Mouse (Mus musculus): ENCODE measurements around the gene Llgl2. TPM values are rescaled to one million over a fixed set of nuclear protein-coding genes. Genes with fewer than 3 reads are reported as not detected.

Llgl2 gene
- polyA plus RNA-seq, 1 experiment: 2.5 TPM

DNA sequence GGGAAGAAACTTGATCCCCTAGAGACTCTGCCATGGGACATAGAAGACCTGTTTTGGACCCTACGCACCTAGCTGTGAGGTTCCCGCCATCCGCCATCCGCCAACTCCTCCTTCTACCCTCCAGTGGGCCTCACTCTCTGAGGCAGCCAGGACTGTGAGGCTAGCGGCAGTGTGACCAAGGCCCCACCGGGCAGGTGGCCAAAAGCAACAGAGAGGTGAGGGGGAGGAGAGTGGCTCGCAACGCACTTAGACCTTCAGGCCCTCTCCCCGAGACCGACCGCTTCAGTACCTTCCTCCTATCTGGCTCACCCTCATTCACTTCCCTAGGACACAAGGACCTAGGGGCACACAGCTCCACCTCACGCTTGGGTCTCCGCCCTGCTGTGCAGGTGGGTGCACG is 13.5 kb upstream of the Llgl2 start:
- TF ChIP-seq CTCF (IDR thresholded peaks at IDR 0.05; ENCODE audit: borderline replicate concordance, extremely low read depth, insufficient read depth, insufficient read length) (no peak), POLR2A (IDR thresholded peaks at IDR 0.05; ENCODE audit: borderline replicate concordance, extremely low read depth, insufficient read depth, insufficient read length, poor library complexity, severe bottlenecking) (no peak)
- DNase-seq (ENCODE audit: low read depth): peak; percentile 68

DNA sequence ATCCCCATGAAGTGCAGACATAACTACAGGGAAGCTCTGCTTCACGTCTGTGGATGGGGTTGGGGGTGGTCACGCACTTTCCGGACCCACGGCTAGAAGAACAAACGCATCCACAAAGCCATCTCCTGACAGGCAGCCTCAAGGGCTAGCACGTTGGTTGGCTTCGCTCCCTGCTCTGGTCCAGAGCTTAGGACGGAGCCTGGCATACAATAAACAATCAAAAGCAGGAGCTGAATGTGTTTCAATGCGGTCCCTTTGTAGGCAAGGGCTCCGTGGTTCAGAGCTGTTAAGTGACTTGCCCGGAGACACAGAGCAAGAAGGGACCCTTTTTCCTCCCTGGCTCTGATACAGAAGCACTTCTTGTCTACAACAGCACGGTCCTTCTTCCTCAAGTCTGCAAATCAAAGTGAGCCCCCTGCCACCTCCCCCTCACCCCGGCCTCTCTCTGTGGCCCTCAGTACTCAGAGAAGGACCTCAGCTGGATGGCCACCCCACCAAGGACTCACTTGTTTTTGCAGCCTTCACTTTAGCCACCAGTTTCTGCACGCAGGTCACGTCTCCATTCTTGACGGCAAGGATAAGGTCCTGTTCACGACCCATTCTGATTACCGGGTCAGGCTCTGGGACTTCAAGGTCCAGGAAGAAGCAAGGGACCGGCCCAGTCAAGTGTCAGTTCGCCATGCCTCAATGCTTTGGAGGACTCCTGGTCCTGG is 12.3 kb upstream of the Llgl2 start:
- TF ChIP-seq POLR2A (IDR thresholded peaks at IDR 0.05; ENCODE audit: borderline replicate concordance, extremely low read depth, insufficient read depth, insufficient read length, poor library complexity, severe bottlenecking): no peak
- no peak for TF ChIP-seq CTCF (IDR thresholded peaks at IDR 0.05; ENCODE audit: borderline replicate concordance, extremely low read depth, insufficient read depth, insufficient read length)
- no peak for DNase-seq (ENCODE audit: low read depth)

GRCm38 (mm10) chr11:115812095-115812494 is 11.8 kb upstream of the Llgl2 start:
- no peak for DNase-seq (ENCODE audit: low read depth)
- TF ChIP-seq POLR2A (IDR thresholded peaks at IDR 0.05; ENCODE audit: borderline replicate concordance, extremely low read depth, insufficient read depth, insufficient read length, poor library complexity, severe bottlenecking): no peak
- TF ChIP-seq CTCF (IDR thresholded peaks at IDR 0.05; ENCODE audit: borderline replicate concordance, extremely low read depth, insufficient read depth, insufficient read length): no peak

DNA sequence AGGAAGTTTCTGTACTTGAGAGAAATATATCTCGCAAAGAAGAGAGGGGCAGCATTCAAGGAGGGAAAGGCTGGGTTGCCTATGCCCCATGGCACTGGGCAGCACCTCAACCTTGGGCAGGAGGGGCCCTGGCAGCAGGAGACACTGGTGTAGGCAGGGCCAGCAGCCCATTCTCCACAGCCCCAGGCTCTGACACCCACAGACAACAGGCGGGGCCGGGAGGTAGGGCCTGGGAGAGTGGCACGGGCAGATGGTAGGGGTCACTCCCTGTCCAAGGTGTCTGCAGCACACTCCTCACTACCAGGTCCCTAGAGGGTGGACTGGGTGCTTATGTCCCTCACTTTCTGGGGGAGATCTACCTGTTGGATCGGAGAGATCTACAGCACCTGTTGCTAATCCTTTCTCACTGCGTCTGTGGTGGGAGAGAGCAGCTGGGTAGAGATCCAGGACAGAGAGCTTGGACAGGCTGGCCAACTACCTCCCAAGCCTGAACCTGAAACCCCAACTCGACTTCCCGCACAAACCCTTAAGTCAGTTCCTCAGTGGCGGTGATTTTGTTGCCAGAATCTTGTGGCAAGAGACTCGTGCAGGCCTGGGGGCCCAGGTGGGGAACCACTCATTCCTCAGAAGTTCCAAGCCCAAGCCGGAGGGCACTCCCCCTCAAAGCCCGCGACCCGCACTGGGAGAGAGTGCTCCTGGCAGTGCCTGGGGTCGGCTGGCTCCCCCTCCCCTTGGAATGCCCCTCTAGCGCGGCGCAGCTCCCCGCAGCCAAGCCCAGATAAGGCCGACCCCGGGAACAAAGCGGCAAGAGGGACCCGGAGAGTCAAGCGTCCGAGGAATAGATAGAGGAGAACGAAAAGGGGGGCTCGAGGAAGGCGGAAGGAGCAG is 11.1 kb upstream of the Llgl2 start:
- DNase-seq (ENCODE audit: low read depth): no peak

DNA sequence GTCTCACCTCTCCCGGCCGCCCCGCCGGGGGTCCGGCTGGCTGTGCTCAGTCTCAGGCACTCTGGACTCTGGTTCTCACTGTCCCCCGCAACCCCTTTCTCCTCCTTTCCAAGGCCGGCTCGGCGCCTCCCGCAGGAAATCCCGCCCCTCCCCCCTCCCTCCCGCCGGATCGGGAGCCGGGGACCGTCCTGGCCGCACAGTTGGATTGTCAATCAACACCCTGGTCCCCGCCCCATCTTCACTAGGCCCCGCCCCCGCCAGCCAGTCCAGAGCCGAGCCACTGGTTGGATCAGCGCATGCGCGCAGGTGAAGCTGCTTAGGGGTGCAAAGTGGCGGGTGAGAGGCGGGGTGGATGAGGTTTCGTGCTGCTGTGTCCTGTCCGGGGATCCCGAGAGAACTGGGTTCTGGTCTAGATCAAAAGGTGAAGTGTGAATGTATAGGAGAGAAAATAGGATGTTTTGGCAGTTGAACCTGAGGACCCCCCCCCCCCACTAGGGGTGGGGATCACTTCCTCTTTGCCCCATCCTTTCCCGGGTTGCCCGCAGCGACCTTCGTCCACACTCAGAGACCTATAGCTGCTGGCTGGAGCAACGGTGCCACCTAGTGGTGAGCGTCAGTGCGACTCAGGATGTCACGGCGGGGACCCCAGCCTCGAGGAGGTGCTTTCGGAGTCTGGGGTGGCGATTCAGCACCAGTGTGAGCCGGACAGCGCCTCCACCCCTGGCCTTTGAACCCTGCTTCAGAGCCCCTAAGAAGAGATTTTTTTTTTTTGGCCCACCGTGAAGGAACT is 10.1 kb upstream of the Llgl2 start, which contains the start of gene Caskin2:
TSS of gene Caskin2 (minus strand) at position 133 of the 790 bp plus-strand sequence.
- peak; percentile 98 for DNase-seq (ENCODE audit: low read depth)
- peak; percentile 95 for TF ChIP-seq CTCF (IDR thresholded peaks at IDR 0.05; ENCODE audit: borderline replicate concordance, extremely low read depth, insufficient read depth, insufficient read length)
- TF ChIP-seq POLR2A (IDR thresholded peaks at IDR 0.05; ENCODE audit: borderline replicate concordance, extremely low read depth, insufficient read depth, insufficient read length, poor library complexity, severe bottlenecking): no peak; the same call in 1 of the 2 replicates

More for the DNA sequence above, 11.1 kb upstream of the Llgl2 start:
- TF ChIP-seq POLR2A (IDR thresholded peaks at IDR 0.05; ENCODE audit: borderline replicate concordance, extremely low read depth, insufficient read depth, insufficient read length, poor library complexity, severe bottlenecking) (no peak), CTCF (IDR thresholded peaks at IDR 0.05; ENCODE audit: borderline replicate concordance, extremely low read depth, insufficient read depth, insufficient read length) (no peak)

- TF ChIP-seq CTCF (IDR thresholded peaks at IDR 0.05; ENCODE audit: borderline replicate concordance, extremely low read depth, insufficient read depth, insufficient read length) (no peak), POLR2A (IDR thresholded peaks at IDR 0.05; ENCODE audit: borderline replicate concordance, extremely low read depth, insufficient read depth, insufficient read length, poor library complexity, severe bottlenecking) (peak; percentile 86)
- DNase-seq (ENCODE audit: low read depth): peak; percentile 86
Observed at GRCm38 (mm10) chr11:115814605-115815450, 9.0 kb upstream of the Llgl2 start, which contains the start of gene Tsen54. Gene Tsen54 (plus strand): TSS chr11:115814724.

- no peak for DNase-seq (ENCODE audit: low read depth)
- TF ChIP-seq POLR2A (IDR thresholded peaks at IDR 0.05; ENCODE audit: borderline replicate concordance, extremely low read depth, insufficient read depth, insufficient read length, poor library complexity, severe bottlenecking): no peak
- no peak for TF ChIP-seq CTCF (IDR thresholded peaks at IDR 0.05; ENCODE audit: borderline replicate concordance, extremely low read depth, insufficient read depth, insufficient read length)
Observed at GRCm38 (mm10) chr11:115817331-115817730, 6.5 kb upstream of the Llgl2 start.

DNA sequence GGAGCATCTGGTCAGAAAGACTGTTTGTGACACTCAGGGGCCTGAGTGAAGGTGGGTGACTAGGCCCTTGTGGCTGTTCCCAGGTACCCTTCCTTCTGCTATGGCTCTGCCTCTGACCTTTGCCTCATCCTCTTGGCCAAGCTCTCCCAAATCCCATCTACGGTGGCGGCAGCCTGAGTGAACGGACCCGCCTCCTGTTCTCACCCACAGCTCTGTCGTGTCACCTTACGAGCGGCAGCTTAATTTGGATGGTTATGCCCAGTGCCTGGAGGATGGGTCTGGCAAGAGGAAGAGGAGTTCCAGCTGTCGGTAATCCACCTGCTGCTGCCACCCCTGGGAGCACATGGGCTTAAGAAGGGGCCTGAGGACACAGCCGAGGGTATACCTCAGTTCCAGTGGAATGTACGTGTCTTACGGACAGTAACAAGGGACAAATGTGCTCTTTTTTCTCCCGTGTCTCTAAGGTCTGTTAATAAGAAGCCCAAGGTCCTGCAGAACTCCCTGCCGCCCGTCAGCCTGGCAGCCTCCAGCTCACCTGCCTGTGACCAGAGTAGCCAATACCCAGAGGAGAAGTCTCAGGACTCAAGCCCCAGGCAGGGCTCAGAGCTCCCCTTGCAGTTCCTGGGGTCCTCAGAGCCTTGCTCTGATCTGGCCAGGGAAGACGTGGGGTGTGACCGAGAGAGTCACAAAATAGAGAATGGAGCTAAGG is 3.8 kb upstream of the Llgl2 start:
- TF ChIP-seq POLR2A (IDR thresholded peaks at IDR 0.05; ENCODE audit: borderline replicate concordance, extremely low read depth, insufficient read depth, insufficient read length, poor library complexity, severe bottlenecking) (no peak), CTCF (IDR thresholded peaks at IDR 0.05; ENCODE audit: borderline replicate concordance, extremely low read depth, insufficient read depth, insufficient read length) (no peak)

DNA sequence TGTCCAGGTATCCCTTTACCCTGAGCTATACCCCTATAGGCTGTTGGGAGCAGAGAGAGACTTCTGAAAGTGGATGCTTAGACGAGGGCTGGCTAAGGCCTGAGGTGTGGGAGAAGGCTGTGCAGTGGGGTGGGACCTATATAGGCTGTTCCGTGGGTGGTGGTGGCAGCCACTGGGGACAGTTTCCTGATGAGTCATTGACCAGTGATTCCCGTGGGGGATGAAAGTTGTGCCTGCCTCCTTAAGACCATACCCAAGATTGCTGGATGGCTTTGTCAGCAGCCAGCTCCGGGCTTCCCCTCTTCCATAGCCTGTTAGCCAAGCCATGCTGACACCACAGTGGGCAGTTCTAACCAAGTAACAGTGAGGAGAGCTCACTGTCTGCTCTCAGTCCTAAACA is 2.8 kb upstream of the Llgl2 start:
- DNase-seq (ENCODE audit: low read depth): no peak

More for the DNA sequence above, 3.8 kb upstream of the Llgl2 start:
- DNase-seq (ENCODE audit: low read depth): no peak

More for the DNA sequence above, 2.8 kb upstream of the Llgl2 start:
- no peak for TF ChIP-seq POLR2A (IDR thresholded peaks at IDR 0.05; ENCODE audit: borderline replicate concordance, extremely low read depth, insufficient read depth, insufficient read length, poor library complexity, severe bottlenecking)
- TF ChIP-seq CTCF (IDR thresholded peaks at IDR 0.05; ENCODE audit: borderline replicate concordance, extremely low read depth, insufficient read depth, insufficient read length): no peak
